Mouse (Mus musculus): ENCODE measurements around the gene Rwdd1. TPM values are rescaled to one million over a fixed set of nuclear protein-coding genes. Genes with fewer than 3 reads are reported as not detected.

The Rwdd1 gene
- polyA plus RNA-seq, 1 experiment = 32.1 TPM

- TF ChIP-seq POLR2A (IDR thresholded peaks at IDR 0.05; ENCODE audit: low read depth, low read length) (no peak), CTCF (conservative IDR thresholded peaks at IDR 0.05; ENCODE audit: insufficient read depth, insufficient read length, low read depth, low read length) (no peak)
- DNase-seq = no peak
- no peaks in the 10 kb centered on the region for H3K27me3 ChIP-seq (replicated peaks; ENCODE audit: control insufficient read depth, insufficient read depth, low read length)
- H3K27ac ChIP-seq (ENCODE audit: insufficient read depth, low read depth, low read length) = no peak overlapping the region
- no peak overlapping the region for H3K4me3 ChIP-seq (ENCODE audit: insufficient read depth, low read depth, low read length)
- no peaks in the 10 kb centered on the region for H3K4me1 ChIP-seq (ENCODE audit: control insufficient read depth, insufficient read depth, low read length)
- 90% methylated on average over 7 of the region's 7 CpGs for WGBS
- no peaks in the 10 kb centered on the region for H3K36me3 ChIP-seq (ENCODE audit: control insufficient read depth, insufficient read depth, low read length)
Observed at GRCm38 (mm10) chr10:33974781-33975494, 44.5 kb downstream of the Rwdd1 start.

GRCm38 (mm10) chr10:33952509-33952908 lies 66.9 kb downstream of the Rwdd1 start:
- TF ChIP-seq POLR2A (IDR thresholded peaks at IDR 0.05; ENCODE audit: low read depth, low read length) = no peak
- TF ChIP-seq CTCF (conservative IDR thresholded peaks at IDR 0.05; ENCODE audit: insufficient read depth, insufficient read length, low read depth, low read length) = no peak

GRCm38 (mm10) chr10:33950803-33951583 lies 68.4 kb downstream of the Rwdd1 start, which contains the start of gene Zup1:
Zup1 (minus strand) TSS chr10:33951269.
- Histone ChIP-seq H3K4me3 (ENCODE audit: insufficient read depth, low read depth, low read length) (peak within 1 kb of the TSS; percentile 98), H3K27ac (ENCODE audit: insufficient read depth, low read depth, low read length) (peak within 1 kb of the TSS; percentile 59), H3K4me1 (ENCODE audit: control insufficient read depth, insufficient read depth, low read length) (peaks cover 3% of the 10 kb centered on the region; the same call in 1 of the 2 replicates), H3K27me3 (replicated peaks; ENCODE audit: control insufficient read depth, insufficient read depth, low read length) (no peaks in the 10 kb centered on the region), H3K36me3 (ENCODE audit: control insufficient read depth, insufficient read depth, low read length) (no peaks in the 10 kb centered on the region)
- DNase-seq = peak; percentile 93
- TF ChIP-seq CTCF (conservative IDR thresholded peaks at IDR 0.05; ENCODE audit: insufficient read depth, insufficient read length, low read depth, low read length) (no peak), POLR2A (IDR thresholded peaks at IDR 0.05; ENCODE audit: low read depth, low read length) (peak; percentile 59)
- WGBS = 1% methylated on average over 42 of the region's 42 CpGs

More at GRCm38 (mm10) chr10:33952509-33952908, 66.9 kb downstream of the Rwdd1 start:
- H3K4me3 ChIP-seq (ENCODE audit: insufficient read depth, low read depth, low read length) = no peak overlapping the region
- H3K36me3 ChIP-seq (ENCODE audit: control insufficient read depth, insufficient read depth, low read length) = no peaks in the 10 kb centered on the region
- H3K27me3 ChIP-seq (replicated peaks; ENCODE audit: control insufficient read depth, insufficient read depth, low read length) = no peaks in the 10 kb centered on the region
- H3K27ac ChIP-seq (ENCODE audit: insufficient read depth, low read depth, low read length) = no peak overlapping the region
- no peak for DNase-seq
- WGBS = 60% methylated on average over 3 of the region's 3 CpGs
- H3K4me1 ChIP-seq (ENCODE audit: control insufficient read depth, insufficient read depth, low read length) = peaks cover 3% of the 10 kb centered on the region; the same call in 1 of the 2 replicates

Other genes starting within 250 kb of the Rwdd1 start
- gene Sult3a2, start 232.9 kb downstream of the Rwdd1 start, polyA plus RNA-seq (2012; rRNA removed) = not detected in 2 replicates
- not detected in 2 replicates for gene Sult3a1, start 161.9 kb downstream of the Rwdd1 start, polyA plus RNA-seq (2012; rRNA removed)
- gene Rsph4a, start 114.5 kb downstream of the Rwdd1 start, polyA plus RNA-seq (2012; rRNA removed) = 0.04 and 0.08 TPM in 2 replicates
- gene Zup1, start 68.4 kb downstream of the Rwdd1 start, polyA plus RNA-seq (2012; rRNA removed) = 3.6 and 4.1 TPM in 2 replicates
- gene Trappc3l, start 18.0 kb upstream of the Rwdd1 start, polyA plus RNA-seq (2012; rRNA removed) = not detected in 2 replicates
- gene Calhm4, start 24.7 kb upstream of the Rwdd1 start, polyA plus RNA-seq (2012; rRNA removed) = not detected in 2 replicates
- gene Calhm5, start 76.9 kb upstream of the Rwdd1 start, polyA plus RNA-seq (2012; rRNA removed) = 0.25 and 0.27 TPM in 2 replicates
- gene Calhm6, start 108.4 kb upstream of the Rwdd1 start, polyA plus RNA-seq (2012; rRNA removed) = 1.4 TPM in 2 replicates
- 8.0 and 8.6 TPM in 2 replicates for gene Dse, start 188.1 kb upstream of the Rwdd1 start, polyA plus RNA-seq (2012; rRNA removed)

Data from kidney, adult 2 months (tissue).